Mouse (Mus musculus) heart, embryonic 15.5 days (tissue): ENCODE results near the gene Pkd1l2. TPM values are rescaled to one million over a fixed set of nuclear protein-coding genes. Genes with fewer than 3 reads are reported as not detected.

Experiments
- ATAC-seq: fragments of 200-750 bp; cut with Nextera tagmentation; replicated peaks from 2 replicates; pipeline ENCODE4 v1.8.0; 2017; ENCODE audit warnings: low read depth, moderate TSS enrichment; ENCODE audit not compliant: insufficient number of reproducible peaks, insufficient read depth, low FRiP score
- H3K27ac ChIP-seq: fragments of 300-500 bp; sonication (generic); 2 replicates; pipeline ENCODE4 v1.5.1; 2015; ENCODE audit warnings: mild to moderate bottlenecking, inconsistent platforms
- H3K27me3 ChIP-seq: fragments of 300-500 bp; sonication (generic); 2 replicates; pipeline ENCODE4 v1.6.1; 2015; ENCODE audit warnings: inconsistent platforms
- H3K36me3 ChIP-seq: fragments of 300-500 bp; sonication (generic); 2 replicates; pipeline ENCODE4 v1.6.1; 2015; ENCODE audit warnings: mild to moderate bottlenecking, inconsistent platforms
- H3K4me1 ChIP-seq: fragments of 300-500 bp; sonication (generic); replicated peaks from 2 replicates; pipeline ENCODE4 v1.6.1; 2015; ENCODE audit warnings: inconsistent platforms
- H3K4me2 ChIP-seq: fragments of 300-500 bp; sonication (generic); 2 replicates; pipeline ENCODE4 v1.6.1; 2015; ENCODE audit warnings: inconsistent platforms, mild to moderate bottlenecking, moderate library complexity
- H3K4me3 ChIP-seq: fragments of 300-500 bp; sonication (generic); 2 replicates; pipeline ENCODE4 v1.5.1; 2015; ENCODE audit warnings: mild to moderate bottlenecking, inconsistent platforms
- H3K9ac ChIP-seq: fragments of 300-500 bp; sonication (generic); 2 replicates; pipeline ENCODE4 v1.6.1; 2015; ENCODE audit warnings: mild to moderate bottlenecking, inconsistent platforms
- H3K9me3 ChIP-seq: fragments of 300-500 bp; sonication (generic); replicated peaks from 2 replicates; pipeline ENCODE4 v1.6.1; 2016; ENCODE audit warnings: inconsistent platforms
- WGBS: fragments of 180-500 bp; shearing (Covaris S2); methylation state at CpG from one replicate; pipeline ENCODE4 v1.1.7; 2015; ENCODE audit warnings: mixed read lengths; 5-methylcytosine and 5-hydroxymethylcytosine counted together
- polyA plus RNA-seq: library from polyadenylated mRNA; unstranded; fragments of >200 nt; fragmentation: Nextera tagmentation; extraction: Ambion mirVana; gene quantifications from 2 replicates; pipeline ENCODE4 v1.2.1, GENCODE M21; 2015

Pkd1l2 gene
- polyA plus RNA-seq, 1 experiment from 2014 or later, result 0.05 TPM

DNA sequence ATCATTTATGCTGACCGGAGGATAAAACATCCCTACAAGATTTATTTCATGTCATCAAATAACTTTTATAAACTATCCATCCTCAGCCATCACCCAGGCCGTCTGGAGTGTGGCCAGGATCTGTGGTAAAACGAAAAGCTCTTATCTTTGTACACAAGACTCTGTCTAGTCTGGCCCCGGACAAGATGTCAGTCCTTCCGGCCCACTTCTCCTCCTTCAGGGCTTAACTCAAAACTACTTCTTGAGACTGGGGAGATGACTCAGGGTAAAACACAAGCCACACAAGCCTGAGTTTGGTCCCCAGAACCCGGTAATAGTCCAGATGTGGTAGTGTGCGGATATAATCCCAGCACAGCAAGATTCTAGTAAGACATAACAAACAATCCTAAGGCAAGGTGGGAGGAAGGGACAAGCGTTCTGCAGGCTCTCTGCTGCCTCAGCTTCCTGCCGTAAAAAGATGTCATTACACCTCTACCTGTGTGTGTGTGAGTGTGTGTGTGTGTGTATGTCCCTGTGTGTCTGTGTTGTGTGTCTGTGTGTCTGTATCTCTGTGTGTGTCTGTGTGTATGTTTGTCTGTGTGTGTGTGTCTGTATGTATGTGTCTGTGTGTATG lies 804 bp upstream of the Pkd1l2 start:
- no peak for ATAC-seq
- no peak overlapping the region for H3K4me2 ChIP-seq
- peaks cover 6% of the 10 kb centered on the region; the same call in 1 of the 2 replicates for H3K27me3 ChIP-seq
- peaks cover 21% of the 10 kb centered on the region for H3K4me1 ChIP-seq
- no peak overlapping the region for H3K4me3 ChIP-seq
- WGBS, result 40% methylated on average over 9 of the region's 9 CpGs
- H3K27ac ChIP-seq, result no peak overlapping the region
- H3K9ac ChIP-seq, result no peak overlapping the region
- H3K36me3 ChIP-seq, result no peaks in the 10 kb centered on the region
- H3K9me3 ChIP-seq, result no peaks in the 10 kb centered on the region

GRCm38 (mm10) chr8:117079652-117080051 lies 2.6 kb downstream of the Pkd1l2 start:
- 83% methylated on average over 14 of the region's 14 CpGs for WGBS

GRCm38 (mm10) chr8:117078367-117078926 lies 3.8 kb downstream of the Pkd1l2 start:
- peaks cover 11% of the 10 kb centered on the region; the same call in 1 of the 2 replicates for H3K27me3 ChIP-seq
- no peak overlapping the region for H3K27ac ChIP-seq
- no peaks in the 10 kb centered on the region for H3K9me3 ChIP-seq
- H3K9ac ChIP-seq, result no peak overlapping the region
- H3K4me3 ChIP-seq, result no peak overlapping the region
- no peak for ATAC-seq
- no peaks in the 10 kb centered on the region for H3K4me1 ChIP-seq
- no peak overlapping the region for H3K4me2 ChIP-seq
- 76% methylated on average over 7 of the region's 7 CpGs for WGBS
- no peaks in the 10 kb centered on the region for H3K36me3 ChIP-seq

More at GRCm38 (mm10) chr8:117079652-117080051, 2.6 kb downstream of the Pkd1l2 start:
- no peak overlapping the region for H3K27ac ChIP-seq
- ATAC-seq, result no peak
- no peaks in the 10 kb centered on the region for H3K36me3 ChIP-seq
- H3K4me1 ChIP-seq, result peaks cover 6% of the 10 kb centered on the region; the same call in 1 of the 2 replicates
- peaks cover 11% of the 10 kb centered on the region; the same call in 1 of the 2 replicates for H3K27me3 ChIP-seq
- no peak overlapping the region for H3K9ac ChIP-seq
- H3K9me3 ChIP-seq, result no peaks in the 10 kb centered on the region
- no peak overlapping the region for H3K4me3 ChIP-seq
- H3K4me2 ChIP-seq, result no peak overlapping the region

DNA sequence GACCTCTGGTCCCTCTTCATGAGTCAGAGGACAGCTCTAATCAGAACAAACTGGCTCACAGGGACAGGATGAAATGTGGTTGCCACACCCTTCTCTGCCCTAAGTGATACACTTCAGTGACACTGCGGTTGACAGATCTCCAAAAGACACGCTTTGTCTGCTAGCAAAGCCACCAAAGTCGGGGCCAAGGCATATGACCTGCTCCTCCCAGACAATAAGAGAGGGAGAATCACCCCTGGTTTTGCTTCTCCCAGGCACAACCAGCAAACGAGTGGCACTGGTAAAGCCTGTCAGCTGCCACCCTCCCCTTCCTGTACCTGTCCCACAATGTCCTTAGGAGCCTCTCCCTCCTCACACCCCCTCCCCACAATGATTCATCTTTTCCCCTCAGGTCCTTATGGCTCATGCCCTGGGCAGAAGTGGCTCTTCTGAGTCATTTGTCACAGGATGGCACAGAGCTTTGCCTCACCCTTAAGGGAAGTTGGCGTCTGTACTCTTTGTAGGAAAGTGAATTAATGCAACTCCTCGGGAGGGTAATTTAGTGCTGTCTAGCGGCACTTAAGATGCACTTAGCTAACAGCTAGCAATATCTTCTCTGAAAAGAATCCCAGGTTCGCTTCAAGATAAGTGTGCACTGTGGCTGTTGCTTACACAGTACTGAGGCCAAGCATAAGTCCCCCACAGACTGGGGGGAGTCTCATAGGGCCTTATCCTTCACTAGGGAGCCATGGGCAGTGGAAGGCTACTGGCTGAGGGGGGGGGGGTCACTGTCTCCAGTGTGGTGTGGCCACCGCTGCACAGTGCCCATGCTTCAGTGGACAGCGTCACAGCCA lies 7.7 kb downstream of the Pkd1l2 start:
- H3K9me3 ChIP-seq, result no peaks in the 10 kb centered on the region
- no peak overlapping the region for H3K4me2 ChIP-seq
- H3K36me3 ChIP-seq, result no peaks in the 10 kb centered on the region
- WGBS, result 55% methylated on average over 10 of the region's 10 CpGs
- H3K27me3 ChIP-seq, result 0 out of 2 replicates have a peak, but pooled peaks cover 5% of the 10 kb centered on the region
- no peaks in the 10 kb centered on the region for H3K4me1 ChIP-seq
- H3K27ac ChIP-seq, result no peak overlapping the region
- no peak overlapping the region for H3K9ac ChIP-seq
- no peak overlapping the region for H3K4me3 ChIP-seq
- no peak for ATAC-seq

GRCm38 (mm10) chr8:117069708-117070107 lies 12.5 kb downstream of the Pkd1l2 start:
- H3K27ac ChIP-seq, result no peak overlapping the region

GRCm38 (mm10) chr8:117068294-117068693 lies 14.0 kb downstream of the Pkd1l2 start:
- Histone ChIP-seq H3K9ac (no peak overlapping the region), H3K27ac (no peak overlapping the region), H3K4me3 (no peak overlapping the region), H3K4me1 (no peaks in the 10 kb centered on the region), H3K9me3 (no peaks in the 10 kb centered on the region), H3K36me3 (no peaks in the 10 kb centered on the region), H3K27me3 (no peaks in the 10 kb centered on the region; the same call in 1 of the 2 replicates), H3K4me2 (no peak overlapping the region)
- 65% methylated on average over 13 of the region's 13 CpGs for WGBS
- ATAC-seq, result no peak

More at GRCm38 (mm10) chr8:117069708-117070107, 12.5 kb downstream of the Pkd1l2 start:
- Histone ChIP-seq H3K4me1 (no peaks in the 10 kb centered on the region), H3K4me3 (no peak overlapping the region), H3K36me3 (no peaks in the 10 kb centered on the region), H3K4me2 (no peak overlapping the region), H3K9ac (no peak overlapping the region), H3K27me3 (no peaks in the 10 kb centered on the region; the same call in 1 of the 2 replicates), H3K9me3 (no peaks in the 10 kb centered on the region)
- WGBS, result 70% methylated on average over 1 of the region's 1 CpGs
- ATAC-seq, result no peak

GRCm38 (mm10) chr8:117067396-117067795 lies 14.9 kb downstream of the Pkd1l2 start:
- no peak for ATAC-seq
- Histone ChIP-seq H3K27ac (no peak overlapping the region), H3K27me3 (no peaks in the 10 kb centered on the region; the same call in 1 of the 2 replicates), H3K4me1 (no peaks in the 10 kb centered on the region), H3K9me3 (no peaks in the 10 kb centered on the region; the same call in 1 of the 2 replicates), H3K9ac (no peak overlapping the region), H3K4me2 (no peak overlapping the region), H3K4me3 (no peak overlapping the region), H3K36me3 (no peaks in the 10 kb centered on the region)
- 76% methylated on average over 11 of the region's 11 CpGs for WGBS

DNA sequence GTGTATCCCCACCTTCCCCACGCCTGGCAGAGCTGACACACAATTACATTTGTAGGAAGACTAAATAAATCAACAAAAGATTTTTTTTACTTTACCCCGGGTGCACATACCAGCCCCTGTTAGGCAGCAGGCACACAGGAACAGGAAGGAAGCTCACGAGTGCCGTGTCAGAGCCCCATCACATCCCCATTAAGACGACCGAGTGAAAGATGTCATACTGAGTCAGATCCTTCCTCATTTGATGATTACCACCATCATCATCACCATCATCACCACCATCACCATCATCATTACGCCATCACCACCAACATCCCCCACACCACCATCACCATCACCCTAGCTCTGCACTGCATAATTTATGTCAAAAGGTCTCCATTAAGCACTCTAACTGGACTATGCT lies 15.3 kb downstream of the Pkd1l2 start:
- Histone ChIP-seq H3K27ac (no peak overlapping the region), H3K4me1 (no peaks in the 10 kb centered on the region), H3K27me3 (no peaks in the 10 kb centered on the region; the same call in 1 of the 2 replicates), H3K36me3 (no peaks in the 10 kb centered on the region), H3K9ac (no peak overlapping the region), H3K4me2 (no peak overlapping the region), H3K4me3 (no peak overlapping the region), H3K9me3 (no peaks in the 10 kb centered on the region; the same call in 1 of the 2 replicates)
- 74% methylated on average over 7 of the region's 7 CpGs for WGBS
- no peak for ATAC-seq

- 46% methylated on average over 13 of the region's 13 CpGs for WGBS
- Histone ChIP-seq H3K9ac (no peak overlapping the region), H3K4me3 (no peak overlapping the region), H3K9me3 (no peaks in the 10 kb centered on the region; the same call in 1 of the 2 replicates), H3K36me3 (no peaks in the 10 kb centered on the region), H3K4me2 (no peak overlapping the region), H3K27ac (no peak overlapping the region), H3K27me3 (no peaks in the 10 kb centered on the region; the same call in 1 of the 2 replicates), H3K4me1 (no peaks in the 10 kb centered on the region)
- ATAC-seq, result no peak
These were observed 20.9 kb downstream of the Pkd1l2 start for GRCm38 (mm10) chr8:117061180-117061880.

- H3K4me1 ChIP-seq, result no peaks in the 10 kb centered on the region
- H3K4me3 ChIP-seq, result no peak overlapping the region
- ATAC-seq, result no peak
- no peak overlapping the region for H3K4me2 ChIP-seq
- WGBS, result 79% methylated on average over 13 of the region's 13 CpGs
- H3K27ac ChIP-seq, result no peak overlapping the region
- no peaks in the 10 kb centered on the region for H3K36me3 ChIP-seq
- H3K9me3 ChIP-seq, result no peaks in the 10 kb centered on the region; the same call in 1 of the 2 replicates
- H3K9ac ChIP-seq, result no peak overlapping the region
- no peaks in the 10 kb centered on the region for H3K27me3 ChIP-seq
These were observed 21.9 kb downstream of the Pkd1l2 start for GRCm38 (mm10) chr8:117060306-117060705.

GRCm38 (mm10) chr8:117059021-117059420 lies 23.2 kb downstream of the Pkd1l2 start:
- no peaks in the 10 kb centered on the region; the same call in 1 of the 2 replicates for H3K9me3 ChIP-seq
- H3K27ac ChIP-seq, result no peak overlapping the region
- 66% methylated on average over 7 of the region's 7 CpGs for WGBS
- no peak overlapping the region for H3K9ac ChIP-seq
- H3K4me1 ChIP-seq, result 0 out of 2 replicates have a peak, but pooled peaks cover 5% of the 10 kb centered on the region
- no peak overlapping the region for H3K4me3 ChIP-seq
- no peak overlapping the region for H3K4me2 ChIP-seq
- ATAC-seq, result no peak
- H3K27me3 ChIP-seq, result no peaks in the 10 kb centered on the region
- H3K36me3 ChIP-seq, result no peaks in the 10 kb centered on the region
